Mouse (Mus musculus): ENCODE data around the gene Slfn8.
"Not testable (repeated sequence)": the region's sequence is repeated elsewhere in the genome, so short reads cannot be mapped to it uniquely, and the experiment has no call there.

Slfn8 gene

DNA sequence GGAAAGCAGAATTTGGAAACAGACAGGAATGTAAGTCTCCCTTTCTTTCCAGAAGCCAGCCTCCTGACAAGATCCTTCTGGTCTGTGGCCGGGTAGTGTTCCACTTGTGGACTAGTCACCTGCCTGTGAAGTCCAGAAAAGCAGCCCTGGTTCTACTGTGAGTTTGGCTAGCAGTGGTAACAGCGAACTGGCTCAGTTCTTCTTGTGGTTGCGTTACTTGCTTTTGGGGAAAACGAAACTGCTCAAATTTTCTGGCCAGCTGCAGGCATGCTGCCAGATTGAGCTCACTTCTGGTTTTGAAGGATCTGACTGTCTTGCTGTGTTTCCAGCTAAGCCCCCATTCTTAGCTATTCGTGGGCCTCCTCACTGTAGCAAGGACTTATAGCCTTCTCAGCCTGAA, at the start of gene Slfn8:
Gene Slfn8, minus strand, starts transcription at position 190 of the 400 bp plus-strand sequence.
- no peak for DNase-seq (ENCODE audit: low read depth, low spot score)

DNA sequence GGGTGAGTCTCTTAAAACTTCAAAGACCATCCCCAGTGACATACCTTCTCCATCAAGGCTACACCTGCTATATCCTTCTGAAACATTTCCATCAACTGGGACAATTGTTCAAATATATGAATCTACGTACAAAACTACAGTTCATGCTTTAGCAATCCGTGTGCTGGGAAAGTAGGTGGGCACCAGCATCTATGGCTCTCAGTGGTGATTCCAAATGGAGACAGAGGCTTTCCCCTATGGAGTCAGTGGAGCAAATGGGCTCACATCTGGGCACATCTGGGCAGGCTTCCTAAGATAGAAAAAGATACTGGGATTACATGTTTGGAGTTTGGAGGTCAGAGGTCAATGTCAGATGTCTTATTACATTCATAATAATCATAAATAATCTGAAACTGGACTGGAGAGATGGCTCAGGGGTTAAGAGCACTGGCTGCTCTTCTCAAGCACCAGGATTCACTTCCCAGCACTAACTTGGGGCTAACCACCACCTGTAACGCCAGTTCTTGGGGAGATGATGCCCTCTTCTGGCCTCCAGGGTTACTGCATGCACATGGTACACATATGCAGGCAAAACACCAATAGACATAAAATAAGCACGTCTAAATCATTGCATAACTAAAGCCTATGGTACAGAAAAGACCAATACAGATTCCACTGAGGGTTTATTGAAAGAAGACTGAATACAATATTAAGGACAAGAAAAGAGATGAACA, 47.5 kb upstream of the Slfn8 start:
- no peak for DNase-seq (ENCODE audit: low read depth, low spot score)

GRCm38 (mm10) chr11:83066640-83067531, 46.3 kb upstream of the Slfn8 start:
- DNase-seq (ENCODE audit: low read depth, low spot score) = no peak

- DNase-seq (ENCODE audit: low read depth, low spot score) = no peak
Observed at GRCm38 (mm10) chr11:83065441-83066344, 45.1 kb upstream of the Slfn8 start.

GRCm38 (mm10) chr11:83064946-83065345, 44.3 kb upstream of the Slfn8 start, which contains the start of gene Slfn2:
Gene Slfn2 (plus strand): TSS chr11:83065112.
- no peak for DNase-seq (ENCODE audit: low read depth, low spot score)

DNA sequence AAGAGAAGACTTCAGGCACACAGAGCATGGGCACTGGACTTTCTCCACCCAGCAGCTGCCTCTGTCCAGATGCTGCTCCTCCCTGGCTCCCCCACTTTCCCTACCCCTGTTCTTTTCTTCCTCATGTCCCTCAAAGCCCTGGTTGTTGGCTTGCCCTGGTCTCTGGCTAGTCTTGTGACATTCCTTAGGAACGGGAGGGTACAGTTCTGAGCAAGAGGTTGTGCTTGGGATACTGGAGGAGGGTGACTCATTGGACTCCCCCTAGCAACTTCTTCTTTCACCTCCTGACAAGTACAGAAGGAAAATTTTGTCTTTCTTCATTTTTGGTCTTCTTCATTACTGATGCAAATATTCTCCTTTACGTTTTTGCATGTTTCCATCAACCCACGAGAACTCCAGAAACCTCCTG, 43.3 kb upstream of the Slfn8 start:
- no peak for DNase-seq (ENCODE audit: low read depth, low spot score)

GRCm38 (mm10) chr11:83063126-83063525, 42.5 kb upstream of the Slfn8 start:
- DNase-seq (ENCODE audit: low read depth, low spot score) = no peak

DNA sequence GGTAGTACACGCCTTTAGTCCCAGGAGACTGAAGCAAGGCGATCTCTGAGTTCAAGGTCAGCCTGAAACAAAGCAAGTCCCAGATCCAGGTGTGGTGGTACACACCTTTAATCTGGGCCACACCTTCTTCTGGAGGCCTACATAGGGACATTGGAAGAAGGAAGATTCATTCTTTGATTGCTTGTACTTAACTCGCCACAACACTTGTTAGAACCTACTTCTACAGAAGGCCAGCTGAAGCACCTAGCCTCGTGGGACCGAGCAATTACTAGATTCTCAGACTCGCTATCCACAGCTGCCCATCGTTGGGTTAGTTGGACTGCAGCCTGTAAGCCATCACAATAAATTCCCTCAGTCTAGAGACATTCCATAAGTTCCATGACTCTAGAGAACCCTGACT, 41.2 kb upstream of the Slfn8 start:
- no peak for DNase-seq (ENCODE audit: low read depth, low spot score)

DNA sequence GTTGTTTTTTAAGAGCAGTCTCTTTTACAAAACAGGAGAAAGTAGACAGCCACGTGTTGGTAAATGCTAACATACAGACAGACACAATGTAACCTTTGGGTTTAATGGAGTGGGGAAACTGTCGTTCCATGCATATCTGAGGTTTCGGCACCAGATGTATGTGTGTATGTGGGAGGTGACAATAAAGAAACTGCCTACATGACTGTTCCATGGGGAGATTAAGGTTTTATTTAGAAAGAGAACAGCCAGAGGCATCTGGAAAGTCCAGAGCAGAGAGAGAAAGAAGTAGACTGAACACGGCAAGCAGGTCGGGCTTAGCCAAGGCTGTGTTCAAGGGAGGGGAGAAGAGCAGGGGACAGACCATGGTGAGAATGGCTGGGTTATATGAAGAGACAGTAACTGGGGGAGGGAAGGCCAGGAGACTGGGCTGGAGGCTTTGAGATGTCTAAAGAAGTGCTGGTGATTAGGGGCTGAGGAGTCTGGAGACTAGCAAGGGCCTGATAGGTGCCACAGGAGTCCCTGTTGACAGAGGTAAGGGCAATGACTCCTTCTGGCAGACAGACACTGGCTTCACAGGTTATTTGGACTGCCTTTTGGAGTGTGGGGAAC, 39.9 kb upstream of the Slfn8 start:
- DNase-seq (ENCODE audit: low read depth, low spot score) = no peak

DNA sequence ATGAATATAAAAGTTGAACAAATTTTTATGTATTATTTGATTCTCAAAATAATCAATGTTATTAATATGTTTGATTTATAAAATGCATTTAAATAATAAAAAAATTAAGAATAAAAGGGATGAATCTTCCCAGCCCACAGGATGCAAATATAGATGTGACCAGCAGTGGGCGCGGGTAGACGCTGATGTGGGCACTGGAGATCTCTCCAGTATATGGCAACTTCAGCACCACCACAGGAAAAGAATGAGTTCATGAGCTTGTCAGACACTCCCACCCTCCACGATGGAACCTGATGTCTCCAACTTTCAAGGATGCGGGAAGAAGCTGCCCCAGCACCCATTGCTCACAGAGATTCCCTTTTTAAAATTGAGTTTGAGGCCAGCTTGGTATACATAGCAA, 37.3 kb upstream of the Slfn8 start:
- peak; percentile 30 for DNase-seq (ENCODE audit: low read depth, low spot score)

DNA sequence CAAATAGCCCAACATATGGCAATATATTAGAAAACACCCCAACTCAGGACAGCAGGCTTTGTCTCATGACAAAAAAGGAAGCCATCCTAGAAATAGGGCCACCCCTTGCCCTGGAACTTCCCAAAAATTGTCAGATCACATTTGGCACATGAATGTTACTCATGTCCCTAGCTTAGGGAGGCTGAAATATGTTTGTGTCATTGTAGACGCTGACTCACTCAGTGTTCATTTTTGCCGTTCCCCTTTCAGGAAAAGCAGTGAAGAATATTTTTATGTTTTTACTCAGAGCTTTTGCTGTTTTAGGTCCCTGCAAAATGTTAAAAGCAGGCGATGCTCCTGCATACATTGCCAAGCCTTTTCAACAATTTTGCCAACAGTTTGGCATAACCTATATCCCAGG, 25.0 kb upstream of the Slfn8 start:
- no peak for DNase-seq (ENCODE audit: low read depth, low spot score)

- DNase-seq (ENCODE audit: low read depth, low spot score) = no peak
Observed at GRCm38 (mm10) chr11:83043891-83044290, 23.3 kb upstream of the Slfn8 start.

GRCm38 (mm10) chr11:83041000-83041399, 20.4 kb upstream of the Slfn8 start:
- no peak for DNase-seq (ENCODE audit: low read depth, low spot score)

DNA sequence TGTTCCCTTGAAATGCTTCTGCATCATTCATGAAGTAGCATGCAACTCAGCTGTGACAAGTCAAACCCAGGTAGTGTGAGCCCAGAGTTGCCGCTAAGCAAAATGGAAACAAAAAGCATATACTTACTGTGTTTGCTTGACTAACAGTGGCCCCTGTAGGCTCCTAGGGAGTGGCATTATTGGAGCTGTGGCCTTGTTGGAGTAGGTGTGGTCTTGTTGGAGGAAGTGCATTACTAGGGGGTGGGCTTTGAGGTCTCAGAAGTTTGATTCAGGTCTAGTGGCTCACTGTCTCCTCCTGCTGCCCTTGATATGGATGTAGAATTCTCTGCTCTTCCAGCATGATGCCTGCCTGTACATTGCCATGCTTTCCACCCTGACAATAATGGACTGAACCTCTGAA, 19.7 kb upstream of the Slfn8 start:
- DNase-seq (ENCODE audit: low read depth, low spot score) = no peak

DNA sequence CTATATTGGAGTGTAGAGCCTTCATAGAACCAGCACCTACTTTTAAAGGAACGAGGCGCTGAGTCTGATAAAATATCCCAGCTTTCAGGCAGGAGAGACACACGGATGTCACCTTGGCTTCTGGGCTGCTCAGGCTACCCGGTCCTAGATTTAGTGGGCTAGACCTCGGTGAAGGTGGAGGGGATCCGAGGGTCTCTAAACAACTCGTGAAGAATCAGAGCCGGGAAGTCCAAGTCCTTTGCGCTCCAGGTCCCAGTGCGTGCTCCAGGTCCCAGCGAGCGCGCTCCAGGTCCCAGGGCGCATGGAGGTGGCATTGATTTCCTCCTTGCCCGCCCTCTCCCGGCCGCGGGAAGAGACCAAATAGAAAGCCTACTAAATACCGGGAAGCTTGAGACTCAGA, 19.2 kb upstream of the Slfn8 start:
- no peak for DNase-seq (ENCODE audit: low read depth, low spot score)

GRCm38 (mm10) chr11:83039156-83039555, 18.5 kb upstream of the Slfn8 start:
- no peak for DNase-seq (ENCODE audit: low read depth, low spot score)

DNA sequence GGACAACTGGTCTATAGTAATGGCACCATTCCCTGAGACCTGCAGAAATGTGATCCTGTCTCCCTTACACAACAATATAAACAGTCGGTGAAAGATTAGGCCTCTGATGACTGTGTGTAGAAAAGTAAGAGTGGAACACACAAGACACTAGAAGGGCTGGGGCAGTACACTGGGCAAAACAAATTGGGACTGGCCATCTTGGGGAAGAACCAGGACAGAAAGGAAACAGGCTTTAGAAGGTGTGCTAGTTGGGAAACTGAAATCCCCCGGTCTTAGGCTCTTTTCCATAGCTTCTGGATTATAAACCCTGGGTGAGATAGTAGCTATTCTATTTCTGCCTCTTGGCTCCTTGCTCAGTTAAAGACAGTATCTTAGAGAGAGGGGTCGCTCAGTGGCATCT, 18.1 kb upstream of the Slfn8 start:
- not testable (repeated sequence) for DNase-seq (ENCODE audit: low read depth, low spot score)

- DNase-seq (ENCODE audit: low read depth, low spot score) = not testable (repeated sequence)
Observed at GRCm38 (mm10) chr11:83019561-83020519, 770 bp downstream of the Slfn8 start.

GRCm38 (mm10) chr11:83016093-83016492, 4.5 kb downstream of the Slfn8 start:
- no peak for DNase-seq (ENCODE audit: low read depth, low spot score)

GRCm38 (mm10) chr11:83013356-83013755, 7.3 kb downstream of the Slfn8 start:
- DNase-seq (ENCODE audit: low read depth, low spot score) = no peak

Data from embryo, embryonic 11.5 days (tissue).